Mouse (Mus musculus): ENCODE measurements around the gene Bmpr1b.

DNA sequence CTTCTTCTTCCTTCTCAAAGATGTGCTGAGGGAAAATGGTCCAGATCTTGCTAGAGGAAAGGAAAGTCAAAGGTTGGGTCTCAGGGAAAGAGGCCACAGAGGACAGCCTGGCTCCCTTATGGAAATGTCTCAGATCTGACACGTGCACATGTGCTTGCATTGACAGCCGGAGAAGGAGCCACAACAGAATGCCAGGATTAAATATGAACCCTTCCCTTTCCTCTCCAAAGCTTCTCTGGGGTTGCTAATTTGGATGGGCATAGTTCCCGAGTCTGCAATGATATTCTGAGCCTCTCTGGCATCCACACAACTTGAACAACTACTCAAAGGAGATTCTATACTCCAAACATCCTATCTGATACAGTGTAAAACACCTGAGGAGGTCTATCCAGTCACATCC is 48.4 kb downstream of the Bmpr1b start:
- no peak for TF ChIP-seq CTCF (IDR thresholded peaks at IDR 0.05; ENCODE audit: low read depth)
- no peak for TF ChIP-seq EP300 (IDR thresholded peaks at IDR 0.05; ENCODE audit: low read depth)
